Mouse (Mus musculus): ENCODE results near the gene Kmt2e.

DNA sequence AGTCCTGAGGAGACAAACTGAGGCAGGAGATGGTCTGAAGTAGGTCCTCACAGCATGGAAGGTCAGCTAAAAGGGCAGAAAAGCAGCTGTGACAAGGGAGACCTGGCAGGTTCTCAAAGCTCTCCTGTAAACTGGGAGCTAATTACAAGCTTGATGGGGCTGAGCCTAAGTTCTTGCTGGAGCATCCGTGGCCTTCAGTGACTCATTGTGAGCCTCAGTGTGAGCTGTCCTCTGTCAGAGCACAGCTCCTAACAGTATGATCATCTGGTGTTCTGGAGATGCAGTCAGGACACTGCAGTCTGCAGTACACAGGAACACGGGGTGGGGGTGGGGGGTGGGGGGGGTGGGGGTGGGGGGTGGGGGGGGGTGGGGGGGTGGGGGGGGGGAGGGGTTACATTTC is 32.2 kb upstream of the Kmt2e start:
- TF ChIP-seq CTCF (conservative IDR thresholded peaks at IDR 0.05; ENCODE audit: low read length) (no peak), POU5F1 (IDR thresholded peaks at IDR 0.05; ENCODE audit: borderline replicate concordance, low read length) (no peak), NANOG (IDR thresholded peaks at IDR 0.05; ENCODE audit: borderline replicate concordance, low read length) (no peak)
